In genomic region chr2:30752471-30752870, GRCm38 (mm10) we compare ENCODE assay signal across 14 mouse cellular contexts. TPM values are rescaled to one million over a fixed set of nuclear protein-coding genes. Genes with fewer than 3 reads are reported as not detected.
"Had no signal": no experiment of that assay in that cellular context is flagged by ENCODE, and none has a peak within 500 bp of the region (broad histone marks: within the 10 kb centered on the region; RNA-seq: fewer than 3 reads in every experiment).

No protein-coding gene starts in this region.

- H3K4me3 ChIP-seq: neural tube, embryonic 13.5 days; neural tube, embryonic 15.5 days; stomach, embryonic 15.5 days had no signal

- H3K27ac ChIP-seq: neural tube, embryonic 13.5 days; neural tube, embryonic 15.5 days had no signal

- DNase-seq: right cerebral cortex, postnatal 14 days; right cerebral cortex, postnatal 25 days; right cerebral cortex, postnatal 4 days; spleen, adult 18-20 months; thymus, adult 18-20 months; thymus, adult 2 months; thymus, postnatal 14 days; thymus, postnatal 25 days; thymus, postnatal 36 days; thymus, postnatal 4 days had no signal

RNA-seq across cellular contexts. Expression of gene 1700001O22Rik, which starts 51.0 kb away (rescaled TPM):
- total RNA-seq: neutrophil, adult 5-6 weeks had no signal
